Mouse (Mus musculus): ENCODE data around the gene Ube2d3.

- TF ChIP-seq POLR2A (IDR thresholded peaks at IDR 0.05; ENCODE audit: low read depth, low read length) (no peak), CTCF (IDR thresholded peaks at IDR 0.05; ENCODE audit: extremely low read depth, insufficient read depth, insufficient read length, insufficient replicate concordance) (no peak)
Observed at GRCm38 (mm10) chr3:135417799-135418198, 20.1 kb upstream of the Ube2d3 start.
